22 mouse cellular contexts compared by ENCODE assay signal in the genomic region with DNA sequence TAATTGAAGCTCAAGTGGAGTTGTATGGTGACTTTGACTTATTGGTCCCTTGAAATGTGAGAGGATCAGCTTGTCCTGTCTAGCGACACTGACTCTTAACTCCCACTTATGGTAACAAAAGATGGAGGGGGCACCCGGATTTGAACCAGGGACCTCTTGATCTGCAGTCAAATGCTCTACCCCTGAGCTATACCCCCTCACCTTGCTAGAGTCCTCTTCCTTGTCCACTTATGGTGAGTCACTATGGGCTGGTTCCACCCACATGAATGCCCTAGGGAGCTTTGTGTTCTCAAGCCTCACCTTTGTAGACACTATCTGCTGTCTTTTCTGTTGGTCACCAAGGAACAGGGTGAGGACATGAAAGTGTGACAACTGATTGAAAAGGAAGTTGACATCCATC. TPM values are rescaled to one million over a fixed set of nuclear protein-coding genes. Genes with fewer than 3 reads are reported as not detected.
DNase-seq lines count a peak whose midpoint lies in the region; ATAC-seq lines count a peak whose summit lies in the region.
"Had no signal": no experiment of that assay in that cellular context is flagged by ENCODE, and none has a peak within 500 bp of the region (broad histone marks: within the 10 kb centered on the region; RNA-seq: fewer than 3 reads in every experiment).

No protein-coding gene starts in this region.

- 19% methylated on average over 2 of the region's 2 CpGs for WGBS in intestine, embryonic 16.5 days

- no peak overlapping the region for H3K9ac ChIP-seq in intestine, embryonic 16.5 days (ENCODE audit: low read depth, low read length)
- H3K9ac ChIP-seq: forebrain, embryonic 12.5 days; heart, embryonic 12.5 days; hindbrain, embryonic 12.5 days; midbrain, embryonic 13.5 days had no signal

- H3K9me3 ChIP-seq in intestine, embryonic 16.5 days (ENCODE audit: control insufficient read depth, low read length), result no peaks in the 10 kb centered on the region
- H3K9me3 ChIP-seq: embryonic facial prominence, embryonic 10.5 days; forebrain, embryonic 12.5 days; heart, embryonic 12.5 days; hindbrain, embryonic 12.5 days; midbrain, embryonic 13.5 days had no signal

- no peak overlapping the region for H3K4me3 ChIP-seq in intestine, embryonic 16.5 days (ENCODE audit: low read length)
- H3K4me3 ChIP-seq: embryonic facial prominence, embryonic 10.5 days; forebrain, embryonic 12.5 days; heart, embryonic 12.5 days; hindbrain, embryonic 12.5 days; midbrain, embryonic 13.5 days; myocyte had no signal

- peak; percentile 17 for DNase-seq in embryo, embryonic 9.5 days (ENCODE audit: extremely low spot score)
- no peak for DNase-seq in embryo, embryonic 11 days
- DNase-seq in A20 (ENCODE audit: low read depth, low spot score), result peak; percentile 62
- peak; percentile 54 for DNase-seq in urinary bladder, adult 2 months (ENCODE audit: low spot score)
- DNase-seq in right cerebral cortex, postnatal 10 days (ENCODE audit: low spot score in 2 of 2), result no peak
- no peak for DNase-seq in lung, postnatal 4 days
- no peak for DNase-seq in retina, postnatal 1 day
- DNase-seq: cerebellum, adult 18-20 months; cerebellum, postnatal 36 days; heart, adult 11 months; heart, postnatal 14 days; thymus, postnatal 25 days had no signal

- ATAC-seq in intestine, embryonic 16.5 days, result peak; percentile 14; the same call in 1 of the 2 replicates
- ATAC-seq: inflammation-experienced regulatory T-cells, adult 6 months; lung, postnatal 0 days; midbrain, embryonic 13.5 days had no signal

- no peaks in the 10 kb centered on the region for H3K36me3 ChIP-seq in intestine, embryonic 16.5 days (ENCODE audit: control insufficient read depth, insufficient read depth, low read length)
- H3K36me3 ChIP-seq: forebrain, embryonic 12.5 days; heart, embryonic 12.5 days; hindbrain, embryonic 12.5 days; midbrain, embryonic 13.5 days had no signal

- H3K27me3 ChIP-seq in intestine, embryonic 16.5 days (replicated peaks; ENCODE audit: control insufficient read depth, insufficient read depth, low read length), result no peaks in the 10 kb centered on the region
- H3K27me3 ChIP-seq: forebrain, embryonic 12.5 days; heart, embryonic 12.5 days; hindbrain, embryonic 12.5 days; midbrain, embryonic 13.5 days had no signal

- H3K4me1 ChIP-seq in intestine, embryonic 16.5 days (ENCODE audit: control insufficient read depth, insufficient read depth, low read length), result peaks cover 11% of the 10 kb centered on the region

- no peak overlapping the region for H3K27ac ChIP-seq in intestine, embryonic 16.5 days (ENCODE audit: low read length)
- H3K27ac ChIP-seq: embryonic facial prominence, embryonic 10.5 days; forebrain, embryonic 12.5 days; hindbrain, embryonic 12.5 days; midbrain, embryonic 13.5 days had no signal

- H3K4me2 ChIP-seq in intestine, embryonic 16.5 days (ENCODE audit: low read depth, low read length), result no peak overlapping the region
- H3K4me2 ChIP-seq: forebrain, embryonic 12.5 days; heart, embryonic 12.5 days; hindbrain, embryonic 12.5 days; midbrain, embryonic 13.5 days had no signal

RNA-seq across cellular contexts. Expression of gene Cwc25, which starts 3.3 kb away (rescaled TPM):
- polyA plus RNA-seq in intestine, embryonic 16.5 days (2015; fragmentation: Nextera tagmentation; extraction: Ambion mirVana), result 11.1 and 11.9 TPM in 2 replicates
- polyA plus RNA-seq in urinary bladder, adult 2 months (2012; rRNA removed), result 15.3 and 16.6 TPM in 2 replicates

RNA-seq across cellular contexts. Expression of gene 1700001P01Rik, which starts 6.0 kb away (rescaled TPM):
- not detected in 2 replicates for polyA plus RNA-seq in intestine, embryonic 16.5 days (2015; fragmentation: Nextera tagmentation; extraction: Ambion mirVana)
- 0.13 and 0.41 TPM in 2 replicates for polyA plus RNA-seq in urinary bladder, adult 2 months (2012; rRNA removed)
- polyA plus RNA-seq: heart, embryonic 12.5 days; liver, embryonic 16.5 days; lung, postnatal 0 days had no signal

RNA-seq across cellular contexts. Expression of gene Rpl23, which starts 12.5 kb away (rescaled TPM):
- 466 and 491 TPM in 2 replicates for polyA plus RNA-seq in intestine, embryonic 16.5 days (2015; fragmentation: Nextera tagmentation; extraction: Ambion mirVana)
- 911 and 1,027 TPM in 2 replicates for polyA plus RNA-seq in urinary bladder, adult 2 months (2012; rRNA removed)

RNA-seq across cellular contexts. Expression of gene Pip4k2b, which starts 25.2 kb away (rescaled TPM):
- 0.71 and 0.86 TPM in 2 replicates for polyA plus RNA-seq in intestine, embryonic 16.5 days (2015; fragmentation: Nextera tagmentation; extraction: Ambion mirVana)
- 17.2 and 19.1 TPM in 2 replicates for polyA plus RNA-seq in urinary bladder, adult 2 months (2012; rRNA removed)

RNA-seq across cellular contexts. Expression of gene Lasp1, which starts 29.1 kb away (rescaled TPM):
- polyA plus RNA-seq in intestine, embryonic 16.5 days (2015; fragmentation: Nextera tagmentation; extraction: Ambion mirVana), result 141 and 148 TPM in 2 replicates
- polyA plus RNA-seq in urinary bladder, adult 2 months (2012; rRNA removed), result 101 and 108 TPM in 2 replicates

Comparison
In these comparisons a context has a peak if more than half of its experiments do, and no peak if none do; other contexts are left out.
1. DNase-seq: peak in embryo, embryonic 9.5 days (single experiment), A20 (single experiment) and urinary bladder, adult 2 months (single experiment); none in embryo, embryonic 11 days (single experiment), right cerebral cortex, postnatal 10 days (0 of 2), lung, postnatal 4 days (0 of 2) and retina, postnatal 1 day (single experiment).